Mouse (Mus musculus) ES-Bruce4 (cell line): ENCODE data around the gene Exosc6.
"Not testable (repeated sequence)": the region's sequence is repeated elsewhere in the genome, so short reads cannot be mapped to it uniquely, and the experiment has no call there.

Source experiments
- CTCF ChIP-seq: IDR thresholded peaks from one replicate; pipeline ENCODE4 v1.8.1; 2011; ENCODE audit warnings: low read depth, low read length
- EP300 ChIP-seq: IDR thresholded peaks from 2 replicates; pipeline ENCODE4 v1.6.1; 2011; ENCODE audit warnings: low read depth, low read length; ENCODE audit not compliant: insufficient read depth
- POLR2A ChIP-seq: IDR thresholded peaks from one replicate; pipeline ENCODE4 v1.8.1; 2011; ENCODE audit warnings: low read length; ENCODE audit not compliant: insufficient read depth

DNA sequence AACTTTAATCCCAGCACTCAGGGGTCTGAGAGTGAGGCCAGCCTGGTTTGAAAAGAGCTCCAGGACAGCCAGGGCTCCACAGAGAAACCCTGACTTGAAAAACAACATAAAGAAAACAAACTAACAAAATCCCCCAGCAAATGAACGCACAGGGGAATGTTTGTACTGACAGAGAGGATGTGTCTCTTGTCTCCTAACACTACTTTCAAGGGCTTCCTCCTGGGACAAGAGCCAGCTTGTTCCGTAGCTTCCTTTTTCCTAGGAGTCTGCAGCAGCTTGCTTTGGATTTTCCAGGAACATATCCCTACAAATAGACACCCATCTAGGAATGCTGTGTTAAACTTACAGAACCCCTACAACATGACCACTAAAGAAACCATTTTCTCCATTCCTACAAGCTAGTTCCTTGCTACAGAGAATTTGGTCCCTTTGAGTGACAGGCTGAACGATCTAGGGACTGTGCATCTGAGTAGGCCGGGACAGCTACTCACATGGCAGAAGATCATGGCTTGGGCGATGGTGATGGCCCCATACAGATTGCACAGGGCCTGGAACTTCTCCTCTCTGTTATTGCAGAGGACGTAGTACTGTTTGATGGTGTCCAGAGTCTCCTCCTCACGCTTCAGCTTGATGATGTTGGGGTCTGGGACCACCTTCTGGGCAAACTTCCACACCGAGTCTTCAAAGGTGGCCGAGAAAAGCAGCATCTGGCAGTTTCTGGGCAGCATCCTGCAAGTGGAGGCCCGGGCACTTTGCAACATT lies 45.7 kb upstream of the Exosc6 start:
- not testable (repeated sequence) for TF ChIP-seq POLR2A, CTCF, EP300
